Mouse (Mus musculus): Measurements from ENCODE around the gene Il1r2. TPM values are rescaled to one million over a fixed set of nuclear protein-coding genes. Genes with fewer than 3 reads are reported as not detected.

Il1r2 gene
- polyA plus RNA-seq (2012; rRNA removed) = 0.19 TPM in 1 of 2 replicates, not detected in the other

- DNase-seq (ENCODE audit: low read depth) = peak; percentile 59
Observed at GRCm38 (mm10) chr1:40073779-40074178, at the start of gene Il1r2. TSS of gene Il1r2 (plus strand) at chr1:40074079.

- DNase-seq (ENCODE audit: low read depth) = no peak
Observed at GRCm38 (mm10) chr1:40024554-40025320, 49.1 kb upstream of the Il1r2 start.

GRCm38 (mm10) chr1:40025416-40025815 is 48.5 kb upstream of the Il1r2 start:
- no peak for DNase-seq (ENCODE audit: low read depth)

- no peak for DNase-seq (ENCODE audit: low read depth)
Observed at GRCm38 (mm10) chr1:40027116-40027620, 46.7 kb upstream of the Il1r2 start.

- DNase-seq (ENCODE audit: low read depth) = no peak
Observed at GRCm38 (mm10) chr1:40028207-40028998, 45.5 kb upstream of the Il1r2 start.

- DNase-seq (ENCODE audit: low read depth) = no peak
Observed at GRCm38 (mm10) chr1:40029597-40029996, 44.3 kb upstream of the Il1r2 start.

GRCm38 (mm10) chr1:40030287-40030975 is 43.4 kb upstream of the Il1r2 start:
- DNase-seq (ENCODE audit: low read depth) = no peak

- no peak for DNase-seq (ENCODE audit: low read depth)
Observed at GRCm38 (mm10) chr1:40030976-40031356, 42.9 kb upstream of the Il1r2 start.

- DNase-seq (ENCODE audit: low read depth) = no peak
Observed at GRCm38 (mm10) chr1:40031626-40032025, 42.3 kb upstream of the Il1r2 start.

GRCm38 (mm10) chr1:40033315-40033714 is 40.6 kb upstream of the Il1r2 start:
- no peak for DNase-seq (ENCODE audit: low read depth)

- no peak for DNase-seq (ENCODE audit: low read depth)
Observed at GRCm38 (mm10) chr1:40033743-40034420, 40.0 kb upstream of the Il1r2 start.

- no peak for DNase-seq (ENCODE audit: low read depth)
Observed at GRCm38 (mm10) chr1:40037831-40038230, 36.0 kb upstream of the Il1r2 start.

- no peak for DNase-seq (ENCODE audit: low read depth)
Observed at GRCm38 (mm10) chr1:40045686-40046085, 28.2 kb upstream of the Il1r2 start.

- no peak for DNase-seq (ENCODE audit: low read depth)
Observed at GRCm38 (mm10) chr1:40046600-40046999, 27.3 kb upstream of the Il1r2 start.

- no peak for DNase-seq (ENCODE audit: low read depth)
Observed at GRCm38 (mm10) chr1:40051157-40051556, 22.7 kb upstream of the Il1r2 start.

- no peak for DNase-seq (ENCODE audit: low read depth)
Observed at GRCm38 (mm10) chr1:40052156-40052555, 21.7 kb upstream of the Il1r2 start.

- DNase-seq (ENCODE audit: low read depth) = no peak
Observed at GRCm38 (mm10) chr1:40053071-40053470, 20.8 kb upstream of the Il1r2 start.

- no peak for DNase-seq (ENCODE audit: low read depth)
Observed at GRCm38 (mm10) chr1:40055051-40055450, 18.8 kb upstream of the Il1r2 start.

GRCm38 (mm10) chr1:40055963-40056362 is 17.9 kb upstream of the Il1r2 start:
- DNase-seq (ENCODE audit: low read depth) = no peak

GRCm38 (mm10) chr1:40057351-40057750 is 16.5 kb upstream of the Il1r2 start:
- no peak for DNase-seq (ENCODE audit: low read depth)

- no peak for DNase-seq (ENCODE audit: low read depth)
Observed at GRCm38 (mm10) chr1:40058013-40058412, 15.9 kb upstream of the Il1r2 start.
